Mouse (Mus musculus) neural tube, embryonic 10.5 days (tissue): ENCODE data around the gene Ilkap.

Experiments
- DNase-seq: peaks from one replicate; pipeline ENCODE4 v3.0.0-alpha.2; 2017; ENCODE audit warnings: low spot score; ENCODE audit errors: extremely low spot score

The Ilkap gene

DNA sequence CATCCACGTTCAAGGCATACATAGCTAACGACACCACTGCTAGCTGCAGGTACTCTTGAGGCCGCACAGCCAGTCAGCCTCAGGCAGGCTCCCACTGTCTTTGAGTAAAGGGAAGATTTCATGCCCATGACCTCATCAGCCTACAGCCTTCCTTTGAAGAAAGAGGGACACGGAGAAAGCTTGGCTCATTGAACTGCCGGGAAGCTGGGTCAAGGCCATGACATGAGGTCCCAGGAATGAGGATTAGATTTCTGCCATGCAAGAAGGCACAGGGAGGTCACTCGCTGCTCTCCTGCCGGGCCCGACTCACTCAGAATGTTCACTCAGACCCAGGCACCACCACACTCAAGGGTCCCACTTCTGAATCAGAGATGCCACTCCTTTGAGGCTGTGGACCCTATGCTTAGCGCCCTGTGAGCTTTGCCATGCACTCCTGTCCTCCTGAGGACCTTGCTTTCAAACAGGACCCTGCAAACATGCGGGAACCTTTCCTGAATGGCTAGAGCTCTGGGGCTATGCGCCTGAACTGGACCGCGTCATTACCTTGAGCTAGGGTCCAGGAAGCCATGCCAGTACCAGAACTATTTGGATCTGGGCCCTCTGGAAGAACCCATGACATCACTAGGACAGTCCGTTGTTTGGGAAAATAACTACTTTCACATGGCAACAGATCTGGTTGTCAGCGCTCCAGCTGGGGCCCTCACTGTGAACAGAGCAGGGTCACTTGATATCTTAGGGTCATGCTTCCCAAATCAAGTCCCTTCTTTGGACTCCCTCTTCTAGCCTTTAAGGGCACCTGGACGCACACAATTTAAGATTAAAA lies 33.6 kb downstream of the Ilkap start:
- no peak for DNase-seq

DNA sequence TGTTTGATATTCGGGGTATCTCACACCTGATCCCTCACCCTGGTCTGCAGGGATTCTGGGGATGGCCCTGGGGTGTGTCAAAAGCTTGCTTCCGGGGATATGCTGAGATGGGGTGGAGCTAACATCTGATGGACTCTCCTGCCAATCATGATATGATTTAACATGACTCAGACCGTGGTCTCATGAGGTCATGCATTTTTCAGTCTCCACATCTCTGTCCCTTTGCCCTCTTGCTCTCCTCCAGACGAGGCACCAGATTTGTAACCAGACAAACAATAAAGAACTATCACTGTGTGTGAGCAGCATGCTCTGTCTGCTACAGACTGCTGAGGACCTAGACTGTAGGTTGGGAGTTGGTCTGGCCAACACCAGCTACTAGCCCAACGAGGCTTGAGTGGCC lies 36.5 kb downstream of the Ilkap start:
- DNase-seq, result no peak

DNA sequence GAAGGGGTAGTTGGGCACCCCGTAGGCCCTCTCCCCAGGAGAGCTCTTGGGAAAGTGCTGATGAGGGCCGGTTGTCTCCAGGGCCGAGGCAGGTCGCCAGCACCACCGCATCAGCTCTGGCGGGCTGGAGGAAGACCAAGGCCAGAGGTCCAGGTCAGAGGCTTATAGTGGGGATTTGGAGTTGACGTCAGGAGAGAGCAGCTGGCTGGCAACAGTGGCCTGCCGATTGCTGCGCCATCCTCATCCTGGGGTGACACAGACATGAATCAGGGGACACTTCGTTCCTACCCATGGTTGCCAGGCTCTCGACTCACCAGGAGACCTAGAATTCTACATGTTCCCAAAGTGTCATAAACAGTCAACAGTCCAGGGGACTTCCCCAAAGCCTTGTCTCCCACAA lies 42.5 kb downstream of the Ilkap start:
- DNase-seq, result no peak

DNA sequence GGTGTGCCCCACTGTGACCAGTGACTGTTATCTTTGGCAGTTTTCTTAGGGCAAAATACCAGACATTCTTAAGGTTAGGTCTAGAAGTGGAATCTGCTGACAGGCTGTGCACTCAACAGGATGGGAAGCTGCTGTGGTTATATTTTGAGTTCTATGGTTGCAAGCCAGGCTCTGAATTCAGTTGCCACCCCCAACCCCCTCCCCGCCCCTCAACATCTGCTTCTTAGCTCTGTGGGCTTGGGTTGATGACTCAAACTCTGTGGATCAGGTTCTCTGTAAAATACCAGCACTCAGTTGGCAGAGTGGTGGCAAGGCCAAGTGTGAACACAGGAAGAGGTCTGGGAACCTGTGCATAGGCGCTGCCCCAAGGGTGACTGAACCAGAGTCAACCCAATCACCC lies 46.3 kb downstream of the Ilkap start:
- DNase-seq, result no peak

DNA sequence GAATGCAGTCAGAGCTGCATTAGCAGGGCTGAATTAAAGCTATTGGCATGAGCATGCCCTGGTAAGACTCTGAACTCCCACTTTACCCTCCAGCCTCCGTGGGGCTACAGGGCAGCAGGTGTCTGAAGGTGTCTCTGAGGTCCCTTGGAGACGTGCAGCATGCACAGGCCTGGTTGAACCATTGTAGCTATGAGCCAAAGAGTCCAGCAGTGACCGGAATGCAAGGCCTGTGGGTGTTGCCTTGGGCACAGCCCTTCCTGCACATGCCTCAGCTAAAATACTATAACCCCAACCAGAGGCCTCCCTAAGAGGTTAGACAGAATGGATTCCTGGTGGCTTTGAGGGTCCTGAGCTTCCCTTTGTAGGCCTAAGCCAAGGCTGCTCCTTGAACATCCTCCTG lies 47.4 kb downstream of the Ilkap start:
- DNase-seq, result no peak

DNA sequence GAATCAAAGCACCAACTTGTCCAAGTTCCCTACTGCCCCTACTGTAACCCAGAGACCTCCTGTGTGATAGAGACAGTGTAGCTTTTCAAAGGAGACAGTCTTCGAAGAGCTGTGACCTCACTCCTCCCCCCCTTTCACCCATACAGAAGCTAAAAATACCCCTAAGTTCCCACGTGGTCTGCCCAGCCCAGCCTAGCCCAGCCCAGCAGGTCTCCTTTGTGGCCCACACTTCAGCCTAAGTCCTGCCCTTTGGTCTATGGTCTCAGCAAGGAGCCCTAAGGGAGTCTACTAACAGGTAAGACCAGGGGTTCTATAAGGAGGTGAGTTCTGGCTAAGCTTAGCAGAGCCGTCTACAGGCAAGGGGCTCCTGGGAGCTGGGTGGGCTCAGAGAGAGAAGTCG lies 47.8 kb downstream of the Ilkap start, which contains the start of gene Klhl30:
Gene Klhl30 (plus strand): TSS at position 176 of the 400 bp plus-strand sequence.
- DNase-seq, result no peak

DNA sequence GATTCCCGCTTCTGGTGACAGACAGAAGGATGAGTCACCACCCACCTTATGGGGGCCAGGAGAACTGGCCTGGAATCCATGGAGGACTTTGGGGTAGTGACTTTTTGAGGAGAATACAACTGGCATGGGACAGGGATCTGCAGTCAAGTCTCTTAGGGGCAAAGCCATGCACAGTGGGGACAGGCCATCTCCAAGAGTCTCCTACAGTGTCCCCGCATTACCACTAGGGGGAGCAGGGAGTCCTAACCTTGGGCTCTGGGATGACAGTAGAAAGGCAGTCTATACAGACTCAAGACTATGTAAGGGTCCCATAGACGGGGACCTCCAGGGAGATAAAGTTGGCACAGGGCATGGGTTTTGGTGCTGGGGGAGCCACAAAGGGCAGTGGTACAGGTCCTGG lies 51.7 kb downstream of the Ilkap start:
- DNase-seq, result peak; percentile 65

DNA sequence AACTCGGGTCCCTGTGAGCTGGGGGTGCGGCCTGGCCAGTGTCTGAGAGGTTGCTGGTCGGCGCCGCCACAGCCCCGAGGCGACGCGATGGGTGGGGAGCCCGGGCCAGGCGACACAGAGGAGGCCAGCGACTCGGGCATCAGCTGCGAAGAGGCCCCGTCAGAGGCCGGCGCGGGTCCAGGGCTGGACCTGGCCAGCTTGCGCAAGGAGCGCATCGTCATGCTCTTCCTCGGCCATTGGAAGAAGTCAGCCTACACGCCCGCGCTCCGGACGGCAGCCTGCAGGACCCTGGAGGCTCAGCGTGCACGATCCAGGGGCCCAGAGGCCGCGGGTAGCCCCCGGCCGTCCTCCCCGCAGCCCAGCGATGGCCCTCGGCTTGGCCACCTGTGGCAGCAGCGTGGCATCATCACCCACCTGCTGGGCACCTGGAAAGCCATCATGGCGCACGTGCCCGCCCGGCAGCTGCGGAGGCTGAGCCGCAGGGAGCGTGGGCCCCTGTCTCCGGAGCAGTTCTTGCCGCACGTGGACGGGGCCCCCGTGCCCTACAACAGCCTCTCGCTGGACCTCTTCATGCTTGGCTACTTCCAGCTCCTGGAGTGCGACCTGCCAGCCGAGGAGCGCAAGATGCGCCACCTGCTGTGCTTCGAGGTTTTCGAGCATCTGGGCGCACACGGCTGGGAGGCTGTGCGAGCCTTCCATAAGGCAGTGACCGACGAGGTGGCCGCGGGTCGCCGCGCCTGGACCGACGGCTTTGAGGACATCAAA lies 53.5 kb downstream of the Ilkap start:
- DNase-seq, result peak; percentile 54

DNA sequence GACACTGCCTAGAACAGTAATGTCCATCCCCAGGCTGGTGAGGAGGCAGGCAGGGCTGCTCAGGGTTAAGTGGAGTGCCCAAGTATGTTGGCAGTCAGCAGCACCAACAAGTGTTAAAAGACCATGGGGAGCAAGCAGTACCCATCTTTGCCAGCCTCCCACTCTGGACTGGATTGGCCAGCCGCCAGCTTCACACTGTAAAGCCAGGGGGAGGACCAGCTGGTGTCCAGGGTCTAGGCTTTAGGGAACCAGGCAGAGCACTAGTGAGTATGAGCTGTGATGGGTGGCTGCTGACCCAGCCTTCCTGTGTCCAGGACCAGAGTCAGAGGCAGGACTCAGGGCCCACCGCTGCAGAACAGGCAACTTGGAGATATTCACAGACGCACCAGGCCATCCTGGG lies 54.6 kb downstream of the Ilkap start:
- no peak for DNase-seq

DNA sequence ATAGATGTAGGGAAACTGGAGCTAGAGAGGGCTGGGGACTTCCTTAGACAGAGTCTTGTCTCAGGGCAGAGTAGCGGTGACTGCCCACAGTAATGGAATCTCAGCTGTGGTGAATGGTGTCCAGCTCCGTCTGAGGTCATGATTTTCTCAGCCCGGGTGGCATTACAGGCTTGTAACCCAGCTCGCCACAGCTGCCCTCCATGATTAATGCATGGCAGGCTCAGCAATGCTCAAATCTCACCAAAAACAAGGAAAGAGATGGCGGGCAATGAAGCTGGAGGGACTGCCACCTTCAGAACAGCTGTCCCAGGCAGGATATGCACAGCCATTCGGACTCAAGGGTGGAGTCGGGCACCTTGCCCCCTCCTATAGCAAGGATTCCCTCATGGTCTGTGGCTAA lies 61.3 kb downstream of the Ilkap start:
- no peak for DNase-seq

DNA sequence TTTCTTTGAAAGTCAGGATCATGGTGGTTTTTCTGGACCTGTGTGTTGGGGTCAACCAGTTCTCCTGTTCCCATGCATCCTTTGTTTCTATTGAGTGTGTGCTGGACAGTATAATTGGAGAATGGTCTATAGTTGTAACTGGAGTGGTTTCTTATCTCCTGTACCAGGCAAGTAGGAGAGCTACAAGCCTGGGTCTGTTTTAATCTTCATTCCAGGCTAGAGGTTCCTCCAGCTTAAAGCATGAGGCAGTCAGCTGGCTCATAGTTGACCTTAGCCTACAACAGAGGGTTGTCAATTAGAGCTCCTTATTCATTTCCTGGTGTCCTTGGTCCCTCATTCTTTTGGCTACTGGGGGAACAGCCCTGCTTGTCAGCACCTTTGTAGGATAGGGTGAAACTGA lies 65.0 kb downstream of the Ilkap start:
- no peak for DNase-seq

DNA sequence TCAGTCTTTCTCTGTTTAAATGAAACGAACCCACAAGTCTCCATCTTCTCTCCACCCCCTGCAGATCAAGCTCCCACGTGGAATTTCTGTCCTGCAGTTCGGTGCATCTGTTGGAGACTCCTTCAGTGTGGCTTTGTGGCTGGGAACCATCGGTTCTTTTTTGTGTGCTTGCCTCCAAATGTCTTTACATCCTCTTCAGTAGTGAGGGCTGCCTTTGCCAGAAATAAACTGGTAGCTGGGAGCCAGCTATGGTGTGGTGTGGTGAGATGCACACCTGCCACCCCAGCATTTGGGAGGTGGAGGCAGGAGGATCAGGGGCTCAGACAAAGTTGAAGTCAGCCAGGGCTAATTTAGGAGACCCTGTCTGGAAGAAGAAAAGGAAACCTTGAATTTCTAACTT lies 66.5 kb downstream of the Ilkap start:
- no peak for DNase-seq

DNA sequence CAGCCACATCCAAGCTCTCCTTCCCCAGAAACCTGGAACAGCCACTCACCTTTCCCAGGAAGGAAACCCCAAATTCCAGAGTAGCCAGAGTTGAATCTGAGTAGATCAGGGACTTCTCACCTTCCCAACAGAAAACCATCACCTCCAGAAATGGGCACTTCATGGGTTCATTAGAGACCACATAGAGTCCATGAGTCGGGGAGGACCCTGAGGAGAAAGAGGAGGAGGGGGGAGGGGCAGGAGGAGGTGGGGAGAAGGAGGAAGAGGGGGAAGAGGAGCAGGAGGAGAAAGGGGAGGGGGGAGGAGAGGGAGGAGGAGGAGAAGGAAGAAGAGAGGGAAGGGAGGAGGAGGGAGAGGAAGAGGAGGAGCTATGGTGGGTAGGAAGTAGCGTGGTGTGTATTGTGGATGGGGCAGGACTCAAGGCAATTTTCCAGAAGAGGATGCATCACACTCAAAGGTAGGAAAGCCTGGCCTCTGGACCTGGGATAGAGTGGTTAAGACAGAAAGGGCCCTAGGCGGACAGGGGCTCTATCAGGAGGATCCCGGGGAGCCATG lies 73.0 kb downstream of the Ilkap start:
- no peak for DNase-seq

DNA sequence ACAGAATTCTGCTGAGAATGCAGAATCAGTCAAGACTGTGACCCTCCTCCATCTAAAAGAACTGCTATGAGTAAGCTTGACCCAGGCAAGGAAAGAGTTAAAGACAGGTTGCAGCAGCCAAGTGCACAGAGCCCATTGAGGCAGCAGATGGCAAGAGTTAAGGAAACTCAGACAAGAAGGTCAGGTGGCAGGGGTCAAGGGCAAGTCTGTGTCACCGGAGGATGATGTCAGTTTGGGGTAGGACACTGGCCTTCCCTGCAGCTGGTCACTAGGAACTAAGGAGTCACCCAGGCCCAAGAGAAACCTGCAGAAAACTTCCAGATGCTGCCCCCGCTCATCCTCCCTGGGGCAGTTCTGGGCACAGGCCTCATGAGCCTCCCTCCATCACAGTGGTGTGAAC lies 74.0 kb downstream of the Ilkap start:
- no peak for DNase-seq
